Mouse (Mus musculus) C2C12 (cell line): ENCODE data around the gene Aifm3. TPM values are rescaled to one million over a fixed set of nuclear protein-coding genes. Genes with fewer than 3 reads are reported as not detected.
A peak's percentile ranks its signal among the peaks of the same experiment; 100 is the strongest.

Experiments
- H3K27me3 ChIP-seq: one replicate; pipeline ENCODE4 v1.6.1; 2011; ENCODE audit not compliant: control insufficient read depth, insufficient read depth, insufficient read length
- H3K36me3 ChIP-seq: one replicate; pipeline ENCODE4 v1.6.1; 2011; ENCODE audit not compliant: control insufficient read depth, insufficient read depth
- H3K4me3 ChIP-seq: one replicate; pipeline ENCODE4 v1.5.1; 2011; ENCODE audit warnings: mild to moderate bottlenecking, control low read depth; ENCODE audit not compliant: poor library complexity, insufficient read depth, severe bottlenecking
- H3K79me2 ChIP-seq: one replicate; pipeline ENCODE4 v1.6.1; 2011; ENCODE audit not compliant: control insufficient read depth, insufficient read depth
- H3K79me3 ChIP-seq: one replicate; pipeline ENCODE4 v1.6.1; 2011; ENCODE audit warnings: low read depth, control low read depth
- H3ac ChIP-seq: one replicate; pipeline ENCODE3; 2011; ENCODE audit warnings: low read depth; ENCODE audit not compliant: control insufficient read depth, insufficient read length
- CEBPB ChIP-seq: IDR thresholded peaks from one replicate; pipeline ENCODE4 v1.6.1; 2011; ENCODE audit warnings: low read depth, mild to moderate bottlenecking, control low read depth, moderate library complexity
- CTCF ChIP-seq: IDR thresholded peaks from one replicate; pipeline ENCODE4 v1.5.1; 2011; ENCODE audit not compliant: control insufficient read depth, insufficient read depth, insufficient read length
- FOSL1 ChIP-seq: IDR thresholded peaks from one replicate; pipeline ENCODE4 v1.8.0; 2011; ENCODE audit warnings: mild to moderate bottlenecking, low read length; ENCODE audit not compliant: poor library complexity, insufficient read depth, severe bottlenecking
- MAX ChIP-seq: IDR thresholded peaks from one replicate; pipeline ENCODE4 v1.6.1; 2011; ENCODE audit warnings: mild to moderate bottlenecking, control low read depth
- MYOD1 ChIP-seq: IDR thresholded peaks from one replicate; pipeline ENCODE4 v1.6.1; 2011; ENCODE audit warnings: low read depth; ENCODE audit not compliant: control insufficient read depth, insufficient read length
- MYOG ChIP-seq: IDR thresholded peaks from one replicate; pipeline ENCODE4 v1.6.1; 2011; ENCODE audit not compliant: control insufficient read depth, insufficient read length; ENCODE audit errors: extremely low read depth
- USF1 ChIP-seq: IDR thresholded peaks from one replicate; pipeline ENCODE4 v1.6.1; 2011; ENCODE audit warnings: low read depth, mild to moderate bottlenecking, control low read depth, moderate library complexity
- polyA plus RNA-seq: library from polyadenylated mRNA; unstranded; fragments of >200 nt; fragmentation: generic; extraction: Trizol; gene quantifications from one replicate; pipeline ENCODE4 v1.2.1, GENCODE M21; 2012; ENCODE audit warnings: missing spikeins

The Aifm3 gene
- polyA plus RNA-seq, 1 experiment, result not detected

GRCm38 (mm10) chr16:17524156-17524555 lies 34.7 kb downstream of the Aifm3 start:
- TF ChIP-seq USF1, result no peak
- no peak for TF ChIP-seq CTCF
- TF ChIP-seq MYOG, result no peak
- TF ChIP-seq MYOD1, result no peak
- TF ChIP-seq FOSL1, result no peak
- H3K36me3 ChIP-seq, result peaks cover 87% of the 10 kb centered on the region

GRCm38 (mm10) chr16:17525524-17525923 lies 36.1 kb downstream of the Aifm3 start:
- H3K79me2 ChIP-seq, result peaks cover 26% of the 10 kb centered on the region
- peaks cover 18% of the 10 kb centered on the region for H3K79me3 ChIP-seq
- no peak for TF ChIP-seq MAX
- no peak for TF ChIP-seq CEBPB
- no peak for TF ChIP-seq FOSL1
- TF ChIP-seq CTCF, result no peak
- TF ChIP-seq USF1, result no peak
- no peak for TF ChIP-seq MYOG
- TF ChIP-seq MYOD1, result no peak
- peaks cover 76% of the 10 kb centered on the region for H3K36me3 ChIP-seq
- no peaks in the 10 kb centered on the region for H3K27me3 ChIP-seq
- no peak overlapping the region for H3ac ChIP-seq
- H3K4me3 ChIP-seq, result no peak overlapping the region

More at GRCm38 (mm10) chr16:17524156-17524555, 34.7 kb downstream of the Aifm3 start:
- no peaks in the 10 kb centered on the region for H3K27me3 ChIP-seq
- H3K79me3 ChIP-seq, result peaks cover 6% of the 10 kb centered on the region
- H3K4me3 ChIP-seq, result no peak overlapping the region
- no peak overlapping the region for H3ac ChIP-seq
- peaks cover 13% of the 10 kb centered on the region for H3K79me2 ChIP-seq

GRCm38 (mm10) chr16:17526223-17526622 lies 36.8 kb downstream of the Aifm3 start:
- TF ChIP-seq MYOG, result no peak
- TF ChIP-seq MAX, result no peak
- no peak for TF ChIP-seq USF1
- no peak for TF ChIP-seq CEBPB
- TF ChIP-seq FOSL1, result no peak
- TF ChIP-seq CTCF, result no peak
- TF ChIP-seq MYOD1, result no peak
- Histone ChIP-seq H3K79me2 (peaks cover 28% of the 10 kb centered on the region), H3K4me3 (no peak overlapping the region), H3ac (no peak overlapping the region), H3K79me3 (peaks cover 18% of the 10 kb centered on the region), H3K27me3 (no peaks in the 10 kb centered on the region), H3K36me3 (peaks cover 70% of the 10 kb centered on the region)

GRCm38 (mm10) chr16:17527606-17528005 lies 38.2 kb downstream of the Aifm3 start:
- Histone ChIP-seq H3ac (no peak overlapping the region), H3K79me2 (peaks cover 32% of the 10 kb centered on the region), H3K4me3 (no peak overlapping the region), H3K36me3 (peaks cover 63% of the 10 kb centered on the region), H3K27me3 (no peaks in the 10 kb centered on the region), H3K79me3 (peaks cover 18% of the 10 kb centered on the region)
- no peak for TF ChIP-seq MYOG
- no peak for TF ChIP-seq CEBPB
- no peak for TF ChIP-seq CTCF
- TF ChIP-seq USF1, result no peak
- TF ChIP-seq MYOD1, result no peak
- no peak for TF ChIP-seq MAX
- no peak for TF ChIP-seq FOSL1

- Histone ChIP-seq H3K27me3 (no peaks in the 10 kb centered on the region), H3K4me3 (no peak overlapping the region), H3ac (no peak overlapping the region), H3K79me3 (peaks cover 18% of the 10 kb centered on the region), H3K79me2 (peaks cover 32% of the 10 kb centered on the region), H3K36me3 (peaks cover 58% of the 10 kb centered on the region)
- no peak for TF ChIP-seq MYOG
- TF ChIP-seq MAX, result no peak
- TF ChIP-seq USF1, result no peak
- TF ChIP-seq CEBPB, result no peak
- TF ChIP-seq FOSL1, result no peak
Measured at GRCm38 (mm10) chr16:17528276-17528675, 38.9 kb downstream of the Aifm3 start.

- Histone ChIP-seq H3K79me3 (peaks cover 18% of the 10 kb centered on the region), H3K79me2 (peaks cover 32% of the 10 kb centered on the region), H3K27me3 (no peaks in the 10 kb centered on the region), H3K36me3 (peaks cover 41% of the 10 kb centered on the region), H3K4me3 (peak overlapping the region; percentile 85), H3ac (peak overlapping the region; percentile 83)
- no peak for TF ChIP-seq MYOG
- TF ChIP-seq FOSL1, result no peak
- TF ChIP-seq USF1, result no peak
- TF ChIP-seq CEBPB, result no peak
- TF ChIP-seq MAX, result no peak
- TF ChIP-seq MYOD1, result no peak
- no peak for TF ChIP-seq CTCF
Measured at GRCm38 (mm10) chr16:17529981-17530586, 40.7 kb downstream of the Aifm3 start.
